Comparison of ENCODE assay signal across 23 mouse cellular contexts in the genomic region with DNA sequence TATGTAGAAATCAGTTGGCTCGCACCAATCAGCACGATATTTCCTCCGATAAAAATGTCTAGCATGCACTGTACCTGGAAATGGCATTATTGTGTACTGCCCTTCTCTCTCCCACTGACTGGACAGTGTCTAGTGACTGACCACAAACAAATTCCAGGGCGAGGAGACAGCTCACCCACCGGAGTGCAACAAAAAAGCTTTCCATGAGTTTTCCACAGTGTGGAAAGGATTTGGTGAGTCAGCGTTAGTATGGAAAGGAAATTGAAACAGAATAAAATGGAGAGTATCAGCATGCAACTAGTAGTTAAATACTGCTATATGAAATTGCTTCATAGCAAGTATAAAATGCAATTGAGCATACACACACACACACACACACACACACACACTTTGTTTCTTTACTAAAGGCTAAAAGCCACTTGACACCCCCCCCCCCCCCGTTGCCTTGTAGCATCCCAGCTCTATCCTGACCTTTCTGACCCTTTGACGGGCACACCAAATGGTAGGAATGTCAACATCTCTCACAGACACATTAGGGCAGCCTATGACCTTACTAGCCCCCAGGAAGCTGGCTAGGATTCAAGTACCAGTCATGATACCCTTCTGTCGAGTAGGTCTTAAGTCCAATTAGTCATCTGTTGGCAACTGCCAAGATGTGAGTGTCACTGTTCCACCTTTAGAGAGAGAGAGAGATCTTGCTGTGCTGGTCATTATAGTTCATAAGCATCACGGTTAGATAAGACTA.
DNase-seq lines count a peak whose midpoint lies in the region.
"Had no signal": no experiment of that assay in that cellular context is flagged by ENCODE, and none has a peak within 500 bp of the region (broad histone marks: within the 10 kb centered on the region; RNA-seq: fewer than 3 reads in every experiment).

No protein-coding gene starts in this region.

- 63% methylated on average over 10 of the region's 10 CpGs for WGBS in heart, embryonic 10.5 days

- no peaks in the 10 kb centered on the region for H3K9me3 ChIP-seq in heart, embryonic 10.5 days
- H3K9me3 ChIP-seq: embryonic facial prominence, embryonic 12.5 days; heart, embryonic 15.5 days; hindbrain, embryonic 13.5 days; liver, embryonic 15.5 days; midbrain, embryonic 10.5 days; neural tube, embryonic 13.5 days had no signal

- DNase-seq in heart, embryonic 10.5 days (ENCODE audit: low spot score): peak; percentile 38
- no peak for DNase-seq in heart, adult 9 months (ENCODE audit: low spot score in 2 of 2)
- DNase-seq in 3T3-L1 (ENCODE audit: low read depth, low spot score): peak; percentile 83
- peak; percentile 26 for DNase-seq in NIH3T3 (ENCODE audit: low read depth)
- peak; percentile 38 for DNase-seq in mesoderm, embryonic 11.5 days (ENCODE audit: low read depth, low spot score)
- no peak for DNase-seq in B cell, adult 2 months
- DNase-seq in liver: no peak
- DNase-seq: adrenal gland, adult 2 months; adrenal gland, postnatal 36 days; cerebellum, adult 2 months; cerebellum, postnatal 36 days; kidney, adult 8-10 months; kidney, postnatal 14 days; lung, embryonic 14.5 days; lung, postnatal 14 days; right cerebral cortex, postnatal 14 days; thymus, postnatal 25 days had no signal

- no peaks in the 10 kb centered on the region for H3K36me3 ChIP-seq in heart, embryonic 10.5 days
- H3K36me3 ChIP-seq: embryonic facial prominence, embryonic 12.5 days; heart, embryonic 15.5 days; hindbrain, embryonic 13.5 days; liver, embryonic 15.5 days; midbrain, embryonic 10.5 days; neural tube, embryonic 13.5 days had no signal

- peaks cover 13% of the 10 kb centered on the region; the same call in 1 of the 2 replicates for H3K4me1 ChIP-seq in heart, embryonic 10.5 days
- H3K4me1 ChIP-seq: embryonic facial prominence, embryonic 12.5 days; heart, embryonic 15.5 days; liver, embryonic 15.5 days had no signal

- H3K27me3 ChIP-seq in heart, embryonic 10.5 days (ENCODE audit: insufficient read depth, poor library complexity, severe bottlenecking): no peaks in the 10 kb centered on the region
- H3K27me3 ChIP-seq: embryonic facial prominence, embryonic 12.5 days; heart, embryonic 15.5 days; hindbrain, embryonic 13.5 days; liver, embryonic 15.5 days; neural tube, embryonic 13.5 days had no signal

- H3K27ac ChIP-seq in heart, embryonic 10.5 days: no peak overlapping the region; the same call in 1 of the 2 replicates
- H3K27ac ChIP-seq: embryonic facial prominence, embryonic 12.5 days; heart, embryonic 15.5 days; hindbrain, embryonic 13.5 days; liver, embryonic 15.5 days; midbrain, embryonic 10.5 days; neural tube, embryonic 13.5 days had no signal

- H3K4me3 ChIP-seq in heart, embryonic 10.5 days: no peak overlapping the region
- H3K4me3 ChIP-seq: embryonic facial prominence, embryonic 12.5 days; heart, embryonic 15.5 days; hindbrain, embryonic 13.5 days; liver, embryonic 15.5 days; midbrain, embryonic 10.5 days; neural tube, embryonic 13.5 days had no signal

Comparison
In these comparisons a context has a peak if more than half of its experiments do, and no peak if none do; other contexts are left out.
1. DNase-seq: peak in heart, embryonic 10.5 days (single experiment), 3T3-L1 (single experiment), NIH3T3 (single experiment) and mesoderm, embryonic 11.5 days (single experiment); none in heart, adult 9 months (0 of 2), B cell, adult 2 months (0 of 2) and liver (single experiment).